Mouse (Mus musculus) inflammation-experienced regulatory T-cells, adult 6 months (primary cell): ENCODE results near the gene Osr1. TPM values are rescaled to one million over a fixed set of nuclear protein-coding genes. Genes with fewer than 3 reads are reported as not detected.

Source experiments
- ATAC-seq: one replicate; pipeline ENCODE4 v1.8.0; 2017
- polyA plus RNA-seq, 3 experiments: library from polyadenylated mRNA; unstranded; fragments of 100-300 nt; shearing (Covaris generic); gene quantifications; one replicate each; pipeline ENCODE4 v1.2.1; 2017

The Osr1 gene
- polyA plus RNA-seq = not detected

GRCm38 (mm10) chr12:9569971-9570370, at the start of gene Osr1:
Gene Osr1 (plus strand): TSS chr12:9570116.
- no peak for ATAC-seq

- no peak for ATAC-seq
Measured at GRCm38 (mm10) chr12:9550328-9550727, 19.6 kb upstream of the Osr1 start.

- no peak for ATAC-seq
Measured at GRCm38 (mm10) chr12:9564956-9565355, 5.0 kb upstream of the Osr1 start.

GRCm38 (mm10) chr12:9570496-9570995, 630 bp downstream of the Osr1 start:
- no peak for ATAC-seq

GRCm38 (mm10) chr12:9571276-9571940, 1.5 kb downstream of the Osr1 start:
- ATAC-seq = no peak

- no peak for ATAC-seq
Measured at GRCm38 (mm10) chr12:9572022-9572421, 2.1 kb downstream of the Osr1 start.

GRCm38 (mm10) chr12:9573682-9574081, 3.8 kb downstream of the Osr1 start:
- ATAC-seq = no peak

- no peak for ATAC-seq
Measured at GRCm38 (mm10) chr12:9574244-9574871, 4.4 kb downstream of the Osr1 start.

- no peak for ATAC-seq
Measured at GRCm38 (mm10) chr12:9575158-9576042, 5.5 kb downstream of the Osr1 start.

- ATAC-seq = no peak
Measured at GRCm38 (mm10) chr12:9576043-9576538, 6.2 kb downstream of the Osr1 start.

- ATAC-seq = no peak
Measured at GRCm38 (mm10) chr12:9577610-9578009, 7.7 kb downstream of the Osr1 start.

GRCm38 (mm10) chr12:9578591-9578990, 8.7 kb downstream of the Osr1 start:
- no peak for ATAC-seq

GRCm38 (mm10) chr12:9579301-9580030, 9.6 kb downstream of the Osr1 start:
- no peak for ATAC-seq

GRCm38 (mm10) chr12:9580041-9580905, 10.4 kb downstream of the Osr1 start:
- ATAC-seq = no peak

- no peak for ATAC-seq
Measured at GRCm38 (mm10) chr12:9581011-9581410, 11.1 kb downstream of the Osr1 start.

- no peak for ATAC-seq
Measured at GRCm38 (mm10) chr12:9581506-9581905, 11.6 kb downstream of the Osr1 start.

GRCm38 (mm10) chr12:9582248-9582995, 12.5 kb downstream of the Osr1 start:
- ATAC-seq = no peak

GRCm38 (mm10) chr12:9583380-9583779, 13.5 kb downstream of the Osr1 start:
- no peak for ATAC-seq

- no peak for ATAC-seq
Measured at GRCm38 (mm10) chr12:9584366-9585084, 14.6 kb downstream of the Osr1 start.

- no peak for ATAC-seq
Measured at GRCm38 (mm10) chr12:9585085-9585453, 15.2 kb downstream of the Osr1 start.
